Mouse (Mus musculus) CH12.LX (cell line): ENCODE results near the gene A830031A19Rik. TPM values are rescaled to one million over a fixed set of nuclear protein-coding genes. Genes with fewer than 3 reads are reported as not detected.

ENCODE experiments used
- DNase-seq: peaks from one replicate; pipeline ENCODE4 v3.0.0-alpha.2; 2013; ENCODE audit errors: extremely low read depth
- H3K27ac ChIP-seq: 2 replicates; pipeline ENCODE4 v1.5.1; 2012; ENCODE audit warnings: low read depth, mild to moderate bottlenecking, control low read depth, moderate library complexity; ENCODE audit not compliant: insufficient read depth
- H3K27me3 ChIP-seq: replicated peaks from 2 replicates; pipeline ENCODE3; 2012; ENCODE audit warnings: inconsistent platforms
- H3K36me3 ChIP-seq, 2 experiments: replicated peaks in 1 of 2; 2 replicates each; pipeline versions ENCODE3 to v1.6.1; 2012; ENCODE audit warnings: inconsistent platforms in 1 of 2, low read length in 1 of 2, mild to moderate bottlenecking in 1 of 2, mixed read lengths in 1 of 2, moderate library complexity in 1 of 2; ENCODE audit not compliant: control insufficient read depth in 1 of 2, insufficient read depth in 1 of 2
- H3K4me1 ChIP-seq, 2 experiments: 2 replicates each; pipeline ENCODE4 v1.6.1; 2012; ENCODE audit warnings: inconsistent platforms in 1 of 2, moderate library complexity in 1 of 2; ENCODE audit not compliant: insufficient read depth in 2 of 2, control insufficient read depth in 1 of 2
- H3K4me2 ChIP-seq: 2 replicates; pipeline ENCODE4 v1.6.1; 2012; ENCODE audit warnings: low read depth, mild to moderate bottlenecking, control low read depth; ENCODE audit not compliant: poor library complexity, insufficient read depth, severe bottlenecking
- H3K4me3 ChIP-seq, 3 experiments: fragments of 150-350 bp in 1 of 3; sonication (generic) in 1 of 3; replicated peaks in 1 of 3; 2 replicates each; pipeline versions ENCODE3 to v1.5.1; 2011 to 2012; ENCODE audit warnings: low read depth in 2 of 3, low read length in 2 of 3, mild to moderate bottlenecking in 2 of 3, moderate library complexity in 2 of 3, control low read depth in 1 of 3, improper control_type of control experiment in 1 of 3, inconsistent platforms in 1 of 3, mixed read lengths in 1 of 3; ENCODE audit not compliant: poor library complexity in 1 of 3
- H3K79me2 ChIP-seq: replicated peaks from 2 replicates; pipeline ENCODE4 v1.6.1; 2012; ENCODE audit warnings: mild to moderate bottlenecking, moderate library complexity; ENCODE audit not compliant: control insufficient read depth, poor library complexity, insufficient read depth, severe bottlenecking; ENCODE audit errors: extremely low read depth
- H3K9ac ChIP-seq: 2 replicates; pipeline ENCODE4 v1.6.1; 2012; ENCODE audit warnings: low read depth, mild to moderate bottlenecking, control low read depth, moderate library complexity; ENCODE audit not compliant: insufficient read depth
- H3K9me3 ChIP-seq: replicated peaks from 2 replicates; pipeline ENCODE3; 2012; ENCODE audit warnings: low read length, inconsistent platforms, mixed read lengths
- BHLHE40 ChIP-seq: IDR thresholded peaks from 2 replicates; pipeline ENCODE4 v1.6.1; 2011; ENCODE audit warnings: mild to moderate bottlenecking, low read depth, low read length, improper control_type of control experiment
- CHD1 ChIP-seq: IDR thresholded peaks from 2 replicates; pipeline ENCODE4 v1.6.1; 2012; ENCODE audit warnings: low read depth, low read length, improper control_type of control experiment, inconsistent platforms
- CTCF ChIP-seq, 2 experiments: IDR thresholded peaks in 1 of 2; conservative IDR thresholded peaks in 1 of 2; 2 replicates each; pipeline ENCODE4 v1.5.1; 2011 to 2012; ENCODE audit warnings: low read depth in 2 of 2, low read length in 2 of 2, improper control_type of control experiment in 1 of 2, inconsistent platforms in 1 of 2, mild to moderate bottlenecking in 1 of 2, moderate library complexity in 1 of 2
- EP300 ChIP-seq: IDR thresholded peaks from 2 replicates; pipeline ENCODE4 v1.6.1; 2011; ENCODE audit warnings: low read length, improper control_type of control experiment
- ETS1 ChIP-seq: conservative IDR thresholded peaks from 2 replicates; pipeline ENCODE4 v1.6.1; 2012; ENCODE audit warnings: low read depth, mild to moderate bottlenecking, inconsistent platforms, low read length, improper control_type of control experiment, moderate library complexity
- HCFC1 ChIP-seq: IDR thresholded peaks from 2 replicates; pipeline ENCODE4 v1.6.1; 2012; ENCODE audit warnings: low read depth, mild to moderate bottlenecking, inconsistent platforms, low read length, improper control_type of control experiment
- JUN ChIP-seq: IDR thresholded peaks from 2 replicates; pipeline ENCODE4 v1.6.1; 2011; ENCODE audit warnings: low read depth, mild to moderate bottlenecking, low read length, improper control_type of control experiment, moderate library complexity; ENCODE audit not compliant: insufficient read depth
- JUND ChIP-seq: conservative IDR thresholded peaks from 2 replicates; pipeline ENCODE4 v1.6.1; 2011; ENCODE audit warnings: low read depth, low read length, improper control_type of control experiment
- KAT2A ChIP-seq: IDR thresholded peaks from 2 replicates; pipeline ENCODE4 v1.6.1; 2012; ENCODE audit warnings: low read length, improper control_type of control experiment, inconsistent platforms; ENCODE audit not compliant: insufficient replicate concordance
- MAFK ChIP-seq: IDR thresholded peaks from 2 replicates; pipeline ENCODE4 v1.6.1; 2011; ENCODE audit warnings: low read length, improper control_type of control experiment; ENCODE audit not compliant: insufficient replicate concordance
- MAX ChIP-seq: IDR thresholded peaks from 2 replicates; pipeline ENCODE4 v1.6.1; 2011; ENCODE audit warnings: low read length, improper control_type of control experiment
- MAZ ChIP-seq: IDR thresholded peaks from 2 replicates; pipeline ENCODE4 v1.6.1; 2012; ENCODE audit warnings: low read depth, mild to moderate bottlenecking, inconsistent platforms, low read length, improper control_type of control experiment, moderate library complexity
- MXI1 ChIP-seq: IDR thresholded peaks from 2 replicates; pipeline ENCODE4 v1.6.1; 2011; ENCODE audit warnings: mild to moderate bottlenecking, low read depth, low read length, improper control_type of control experiment
- MYC ChIP-seq: IDR thresholded peaks from 2 replicates; pipeline ENCODE4 v1.6.1; 2011; ENCODE audit warnings: low read depth, mild to moderate bottlenecking, improper control_type of control experiment, low read length
- NELFE ChIP-seq: IDR thresholded peaks from 2 replicates; pipeline ENCODE4 v1.6.1; 2011; ENCODE audit warnings: low read depth, low read length, improper control_type of control experiment
- NRF1 ChIP-seq: IDR thresholded peaks from 2 replicates; pipeline ENCODE4 v1.6.1; 2014; ENCODE audit warnings: low read depth, mild to moderate bottlenecking, inconsistent platforms, low read length, improper control_type of control experiment, moderate library complexity
- PAX5 ChIP-seq: IDR thresholded peaks from 2 replicates; pipeline ENCODE4 v1.6.1; 2012; ENCODE audit warnings: low read length, inconsistent platforms, mixed read lengths
- POLR2A ChIP-seq: IDR thresholded peaks from 2 replicates; pipeline ENCODE4 v1.6.1; 2011; ENCODE audit warnings: low read depth, mild to moderate bottlenecking, improper control_type of control experiment, low read length
- POLR2AphosphoS2 ChIP-seq: IDR thresholded peaks from 2 replicates; pipeline ENCODE4 v1.6.1; 2011; ENCODE audit warnings: low read depth, low read length, improper control_type of control experiment
- RAD21 ChIP-seq: IDR thresholded peaks from 2 replicates; pipeline ENCODE4 v1.6.1; 2011; ENCODE audit warnings: low read depth, mild to moderate bottlenecking, low read length, improper control_type of control experiment, moderate library complexity
- RCOR1 ChIP-seq: conservative IDR thresholded peaks from 2 replicates; pipeline ENCODE4 v1.6.1; 2012; ENCODE audit warnings: low read depth, mild to moderate bottlenecking, inconsistent platforms, low read length, improper control_type of control experiment
- SIN3A ChIP-seq: IDR thresholded peaks from 2 replicates; pipeline ENCODE4 v1.6.1; 2012; ENCODE audit warnings: low read length, improper control_type of control experiment, inconsistent platforms
- SMC3 ChIP-seq: IDR thresholded peaks from 2 replicates; pipeline ENCODE4 v1.6.1; 2011; ENCODE audit warnings: low read depth, low read length, improper control_type of control experiment
- UBTF ChIP-seq: IDR thresholded peaks from 2 replicates; pipeline ENCODE4 v1.6.1; 2012; ENCODE audit warnings: low read depth, mild to moderate bottlenecking, inconsistent platforms, low read length, improper control_type of control experiment, moderate library complexity
- USF2 ChIP-seq: conservative IDR thresholded peaks from 2 replicates; pipeline ENCODE4 v1.6.1; 2011; ENCODE audit warnings: low read depth, low read length, improper control_type of control experiment
- ZC3H11A ChIP-seq: IDR thresholded peaks from 2 replicates; pipeline ENCODE4 v1.6.1; 2012; ENCODE audit warnings: low read depth, mild to moderate bottlenecking, inconsistent platforms, low read length, improper control_type of control experiment
- ZKSCAN1 ChIP-seq: IDR thresholded peaks from 2 replicates; pipeline ENCODE4 v1.6.1; 2012; ENCODE audit warnings: low read depth, inconsistent platforms, low read length, improper control_type of control experiment, borderline replicate concordance
- dilution Hi-C: fragments of 300-500 bp; cut with MboI; formaldehyde crosslinking; loops from 2 replicates; pipeline ENCODE4 v1.14.3; 2020; ENCODE audit warnings: low sequenced_read_pairs; ENCODE audit not compliant: extremely low pct_unique_long_range_greater_than_20kb, extremely low pct_ligation_motif_present
- in situ Hi-C: fragments of 300-500 bp; cut with MboI; formaldehyde crosslinking; loops from 3 replicates; pipeline ENCODE4 v1.14.3; 2019; ENCODE audit warnings: low sequenced_read_pairs, low pct_ligation_motif_present, low pct_unique_long_range_greater_than_20kb, mixed read lengths
- polyA plus RNA-seq: library from polyadenylated mRNA; unstranded; fragments of >175 nt; gene quantifications from 2 replicates; pipeline ENCODE4 v1.2.1, GENCODE M21; 2012; ENCODE audit warnings: low read depth; ENCODE audit not compliant: insufficient read length
- total RNA-seq, 2 experiments: library from RNA; depleted of rRNA; stranded (reverse); fragments of 300-350 nt in 1 of 2; fragments of >200 nt in 1 of 2; gene quantifications; 2 replicates each; pipeline ENCODE4 v1.2.3; 2012 to 2014

Gene A830031A19Rik
- total and polyA plus RNA-seq, 3 experiments: not detected

GRCm38 (mm10) chr11:24008244-24008643, 66.6 kb downstream of the A830031A19Rik start:
- DNase-seq: peak; percentile 53
- in situ Hi-C loops: no loop called here
- Histone ChIP-seq H3K36me3 (no peaks in the 10 kb centered on the region), H3K79me2 (no peaks in the 10 kb centered on the region), H3K9ac (no peak overlapping the region), H3K4me2 (no peak overlapping the region), H3K4me3 (no peak overlapping the region), H3K9me3 (no peaks in the 10 kb centered on the region), H3K4me1 (no peaks in the 10 kb centered on the region), H3K27ac (no peak overlapping the region), H3K27me3 (no peaks in the 10 kb centered on the region)
- no peak for TF ChIP-seq MAZ
- no peak for TF ChIP-seq NRF1
- no peak for TF ChIP-seq ZC3H11A
- TF ChIP-seq CTCF (conservative IDR thresholded peaks at IDR 0.05 in 1 of 2, IDR thresholded peaks at IDR 0.05 in 1 of 2; ENCODE audit: low read depth in 2 of 2, low read length in 2 of 2): peak; percentile 69 to 75
- peak; percentile 58 for TF ChIP-seq RAD21
- TF ChIP-seq SIN3A: no peak
- no peak for TF ChIP-seq RCOR1
- no peak for TF ChIP-seq POLR2A
- TF ChIP-seq JUN: no peak
- no peak for TF ChIP-seq UBTF
- no peak for TF ChIP-seq NELFE
- TF ChIP-seq EP300: no peak
- no peak for TF ChIP-seq MAFK
- TF ChIP-seq ZKSCAN1: no peak
- TF ChIP-seq SMC3: peak; percentile 55
- 0 out of 2 replicates have a peak, but pooled peaks have one; percentile 23 for TF ChIP-seq MAX
- no peak for TF ChIP-seq CHD1
- TF ChIP-seq ETS1: no peak
- no peak for TF ChIP-seq BHLHE40
- no peak for TF ChIP-seq POLR2AphosphoS2
- dilution Hi-C loops: no loop called here

GRCm38 (mm10) chr11:24005445-24006156, 69.3 kb downstream of the A830031A19Rik start:
- Histone ChIP-seq H3K4me3 (no peak overlapping the region), H3K4me1 (no peaks in the 10 kb centered on the region), H3K36me3 (no peaks in the 10 kb centered on the region), H3K4me2 (no peak overlapping the region), H3K27ac (no peak overlapping the region), H3K79me2 (no peaks in the 10 kb centered on the region), H3K27me3 (no peaks in the 10 kb centered on the region), H3K9ac (no peak overlapping the region), H3K9me3 (no peaks in the 10 kb centered on the region)
- DNase-seq: no peak
- dilution Hi-C loops (no loop called here), in situ Hi-C loops (no loop called here)
- no peak for TF ChIP-seq KAT2A
- TF ChIP-seq SMC3: no peak
- no peak for TF ChIP-seq BHLHE40
- no peak for TF ChIP-seq NRF1
- TF ChIP-seq SIN3A: no peak
- no peak for TF ChIP-seq MAFK
- TF ChIP-seq JUND: no peak
- no peak for TF ChIP-seq ZC3H11A
- TF ChIP-seq CTCF (conservative IDR thresholded peaks at IDR 0.05 in 1 of 2, IDR thresholded peaks at IDR 0.05 in 1 of 2; ENCODE audit: low read depth in 2 of 2, low read length in 2 of 2): no peak
- TF ChIP-seq POLR2A: no peak
- TF ChIP-seq CHD1: no peak
- no peak for TF ChIP-seq MYC
- TF ChIP-seq HCFC1: no peak
- TF ChIP-seq PAX5: no peak
- TF ChIP-seq USF2: no peak
- TF ChIP-seq MXI1: no peak
